Mouse (Mus musculus) embryo, embryonic 10.5 days (tissue): ENCODE data around the gene Taf9.
A peak's percentile ranks its signal among the peaks of the same experiment; 100 is the strongest.

Experiments used
- DNase-seq: peaks from one replicate; pipeline ENCODE4 v3.0.0-alpha.2; 2015; ENCODE audit warnings: low spot score

Taf9 gene

DNA sequence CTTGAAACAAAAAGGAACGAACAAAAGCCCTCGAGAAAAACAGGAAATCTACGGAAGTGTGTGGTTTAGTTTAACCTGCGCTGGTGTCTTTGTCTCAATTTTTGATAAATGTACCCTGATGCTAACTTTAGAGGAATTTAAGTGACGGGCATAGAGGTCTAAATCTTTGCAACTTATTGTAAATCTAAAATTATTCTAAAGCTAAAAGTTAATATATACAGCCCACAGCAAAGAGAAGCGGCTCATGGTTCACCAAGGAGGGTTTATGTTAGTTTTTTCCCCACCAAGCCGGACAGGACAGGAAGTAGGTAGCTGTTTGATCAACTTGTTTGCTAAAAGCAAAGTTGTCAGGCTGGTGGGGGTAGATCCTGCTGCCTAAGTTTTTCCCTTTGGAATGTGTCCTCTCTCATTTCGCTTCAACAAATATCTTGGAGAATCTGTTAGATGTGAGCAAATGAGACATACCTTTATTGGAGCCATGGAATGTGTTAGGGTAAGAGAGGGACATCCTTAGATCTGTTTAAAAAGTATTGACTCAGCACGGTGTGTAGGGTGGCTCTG is 18.9 kb downstream of the Taf9 start:
- DNase-seq, result peak; percentile 35

DNA sequence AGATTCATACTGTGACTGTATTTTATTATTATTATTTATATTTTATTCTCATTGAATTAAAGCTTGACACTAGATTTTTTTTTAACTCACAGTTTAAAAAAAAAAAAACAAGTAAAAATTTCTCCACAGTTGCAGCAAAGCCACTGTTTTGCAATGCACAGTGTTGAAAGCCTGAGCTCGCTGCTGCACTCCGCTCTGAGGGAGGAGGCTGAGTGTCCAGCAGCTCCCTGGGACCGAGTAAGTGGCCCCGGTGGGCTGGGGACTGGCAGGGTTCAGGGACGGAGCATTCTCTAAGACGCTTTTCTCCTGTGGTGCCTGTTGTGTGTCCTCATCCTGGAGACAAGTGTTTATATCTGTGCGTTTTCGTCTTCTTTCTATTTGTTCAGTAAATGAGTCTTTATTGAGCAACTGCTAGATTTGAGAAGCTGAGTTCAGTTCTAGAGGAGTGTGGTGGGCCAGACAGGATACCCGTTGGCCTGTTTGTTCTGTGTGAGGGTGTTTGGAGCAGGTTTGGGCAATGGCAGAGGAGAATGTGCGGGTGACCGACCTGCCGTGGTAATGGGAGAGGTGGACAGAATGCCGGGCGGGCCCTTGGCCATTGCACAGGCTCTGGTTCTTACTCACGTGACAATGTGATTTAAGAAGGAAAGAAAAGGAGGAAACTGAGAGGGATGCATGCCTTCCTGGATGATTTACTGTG is 24.7 kb downstream of the Taf9 start:
- DNase-seq, result no peak

DNA sequence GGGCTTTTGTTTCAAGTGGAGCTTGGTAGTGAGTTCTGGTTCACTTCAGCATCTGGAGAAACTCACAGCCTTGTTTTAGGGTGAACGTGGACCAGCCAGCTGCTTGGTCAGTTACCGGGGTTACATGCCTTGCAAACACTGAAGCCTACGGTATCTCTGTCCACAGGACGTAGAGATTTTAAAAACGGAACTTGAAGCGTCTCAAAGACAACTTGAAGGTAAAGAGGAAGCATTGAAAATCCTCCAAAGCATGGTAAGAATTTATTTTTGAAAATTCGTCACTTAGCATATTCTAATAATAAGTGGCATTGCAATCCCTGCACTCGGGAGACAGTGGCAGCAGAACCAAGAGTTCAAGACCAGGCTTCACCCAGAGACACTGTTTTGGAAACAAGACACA is 30.2 kb downstream of the Taf9 start:
- no peak for DNase-seq

DNA sequence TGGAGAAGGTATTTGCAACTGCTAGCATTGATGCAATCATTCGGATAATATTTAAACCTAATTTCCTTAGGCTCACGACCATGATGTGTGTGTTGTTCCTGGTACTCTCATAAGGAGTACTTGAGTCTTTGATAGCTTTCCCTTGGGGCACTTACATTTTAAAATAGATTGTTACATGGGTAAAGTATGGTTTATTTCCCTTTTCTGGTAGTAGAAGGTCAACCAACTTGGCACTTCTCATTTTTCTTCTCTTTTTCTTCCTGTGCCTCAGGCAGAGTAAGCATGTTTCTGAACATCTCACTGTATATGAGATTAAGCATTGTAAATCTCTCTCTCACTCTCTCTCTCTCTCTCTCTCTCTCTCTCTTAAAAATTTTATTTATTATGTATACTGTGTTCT is 31.5 kb downstream of the Taf9 start:
- DNase-seq, result no peak

GRCm38 (mm10) chr13:100684355-100684754 is 33.0 kb downstream of the Taf9 start:
- DNase-seq, result peak; percentile 25

- DNase-seq, result no peak
These were observed 36.1 kb downstream of the Taf9 start for GRCm38 (mm10) chr13:100687513-100687912.

DNA sequence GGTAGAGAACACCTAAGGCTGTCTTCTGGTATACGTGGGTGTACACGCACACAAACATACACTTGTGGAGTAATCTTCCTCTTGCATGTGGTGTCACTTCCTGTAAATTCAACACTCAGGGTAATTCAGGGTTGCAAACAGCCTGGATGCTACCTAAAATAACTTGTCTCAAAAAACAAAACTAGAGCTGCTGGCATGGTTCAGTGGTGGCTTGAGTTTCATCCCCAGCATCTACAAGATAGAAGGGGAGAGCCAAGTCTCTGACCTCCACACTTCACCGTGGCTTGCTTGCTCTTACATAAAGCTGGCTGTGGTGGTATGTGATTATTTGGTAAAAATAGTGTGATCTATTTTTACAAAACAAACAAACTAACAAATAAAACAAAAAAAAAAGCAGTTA is 46.2 kb downstream of the Taf9 start:
- no peak for DNase-seq

GRCm38 (mm10) chr13:100698866-100699265 is 47.5 kb downstream of the Taf9 start:
- DNase-seq, result no peak

- DNase-seq, result no peak
These were observed 52.1 kb downstream of the Taf9 start for GRCm38 (mm10) chr13:100703468-100703867.
